Mouse (Mus musculus) heart, adult 2 months (tissue): Measurements from ENCODE around the gene Msrb2. TPM values are rescaled to one million over a fixed set of nuclear protein-coding genes. Genes with fewer than 3 reads are reported as not detected.
A peak's percentile ranks its signal among the peaks of the same experiment; 100 is the strongest.

ENCODE experiments used
- DNase-seq, 2 experiments: peaks; one replicate each; pipeline ENCODE4 v3.0.0; 2021
- H3K27ac ChIP-seq: fragments of 200-600 bp; 2 replicates; pipeline ENCODE4 v1.8.1; 2022
- H3K27me3 ChIP-seq: fragments of 200-500 bp; 2 replicates; pipeline ENCODE4 v1.6.1; 2012; ENCODE audit warnings: mild to moderate bottlenecking, low read length, inconsistent platforms, mixed read lengths; ENCODE audit not compliant: control insufficient read depth, insufficient read depth
- H3K36me3 ChIP-seq: fragments of 200-500 bp; 2 replicates; pipeline ENCODE4 v1.6.1; 2012; ENCODE audit warnings: low read length, inconsistent platforms; ENCODE audit not compliant: control insufficient read depth, insufficient read depth
- H3K4me1 ChIP-seq: fragments of 200-500 bp; 2 replicates; pipeline ENCODE4 v1.6.1; 2011; ENCODE audit warnings: low read length; ENCODE audit not compliant: control insufficient read depth, insufficient read depth
- H3K4me3 ChIP-seq: fragments of 200-600 bp; 2 replicates; pipeline ENCODE4 v1.8.1; 2022
- H3K79me2 ChIP-seq: fragments of 200-500 bp; replicated peaks from 2 replicates; pipeline ENCODE4 v1.6.1; 2012; ENCODE audit warnings: mild to moderate bottlenecking, inconsistent platforms, low read length, moderate library complexity, mixed read lengths; ENCODE audit not compliant: control insufficient read depth, insufficient read depth
- H3K9ac ChIP-seq: fragments of 200-500 bp; 2 replicates; pipeline ENCODE4 v1.6.1; 2012; ENCODE audit warnings: low read depth, mild to moderate bottlenecking, control low read depth, inconsistent platforms, low read length, mixed read lengths
- CTCF ChIP-seq: fragments of 200-600 bp; IDR thresholded peaks from 2 replicates; pipeline ENCODE4 v1.8.1; 2022; ENCODE audit warnings: antibody characterized with exemption, mild to moderate bottlenecking, moderate library complexity
- EP300 ChIP-seq: fragments of 200-500 bp; IDR thresholded peaks from 2 replicates; pipeline ENCODE4 v1.6.1; 2011; ENCODE audit warnings: low read depth, low read length, control low read depth; ENCODE audit not compliant: insufficient read depth
- POLR2A ChIP-seq: fragments of 200-500 bp; IDR thresholded peaks from 2 replicates; pipeline ENCODE4 v1.6.1; 2011; ENCODE audit warnings: mild to moderate bottlenecking, low read depth, low read length, control low read depth; ENCODE audit not compliant: insufficient read depth
- WGBS: fragments of 180-500 bp; shearing (Covaris S2); methylation state at CpG from one replicate; pipeline ENCODE4 v1.1.7; 2018; 5-methylcytosine and 5-hydroxymethylcytosine counted together
- intact Hi-C: fragments of 180-260 bp; cut with DNase I; formaldehyde crosslinking; loops from one replicate; pipeline ENCODE4 v1.15.1; 2025
- polyA plus RNA-seq: library from polyadenylated mRNA; depleted of rRNA; stranded (reverse); fragments of >200 nt; gene quantifications from 2 replicates; pipeline ENCODE4 v1.2.3, GENCODE M21; 2012; rRNA removed
- total RNA-seq, 2 experiments: library from RNA; stranded (reverse); gene quantifications; 2 replicates each; pipeline ENCODE4 v1.2.3; 2021

The Msrb2 gene
- total and polyA plus RNA-seq, 3 experiments = 52.8 to 76.9 (median 64.0) TPM

DNA sequence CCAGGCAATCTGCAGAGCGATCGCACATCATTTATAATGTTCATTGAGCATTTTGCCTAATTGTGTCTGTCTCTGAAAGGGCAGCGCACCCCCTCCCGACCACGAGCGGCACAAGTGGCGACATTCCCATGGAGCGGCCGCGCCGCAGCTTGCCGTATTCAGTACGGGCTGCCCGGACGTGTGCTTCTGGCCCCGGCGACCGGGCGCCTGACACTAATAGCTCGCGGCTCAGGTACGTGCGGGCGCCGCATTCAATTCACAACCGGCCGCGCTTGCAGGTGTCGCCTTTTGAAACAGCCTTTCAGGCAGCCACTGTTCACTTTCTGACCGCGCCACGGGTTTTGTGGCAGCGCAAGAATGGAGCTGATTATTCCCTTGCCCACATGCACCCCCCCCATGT, 59.5 kb downstream of the Msrb2 start:
- H3K27ac ChIP-seq = no peak overlapping the region
- intact Hi-C loops = no loop called here
- no peaks in the 10 kb centered on the region for H3K36me3 ChIP-seq
- 2% methylated on average over 33 of the region's 33 CpGs for WGBS
- no peaks in the 10 kb centered on the region for H3K4me1 ChIP-seq
- H3K79me2 ChIP-seq = no peaks in the 10 kb centered on the region
- DNase-seq = no peak
- no peak overlapping the region for H3K4me3 ChIP-seq
- H3K9ac ChIP-seq = no peak overlapping the region
- peaks cover 19% of the 10 kb centered on the region for H3K27me3 ChIP-seq
- no peak for TF ChIP-seq EP300
- no peak for TF ChIP-seq POLR2A
- no peak for TF ChIP-seq CTCF

DNA sequence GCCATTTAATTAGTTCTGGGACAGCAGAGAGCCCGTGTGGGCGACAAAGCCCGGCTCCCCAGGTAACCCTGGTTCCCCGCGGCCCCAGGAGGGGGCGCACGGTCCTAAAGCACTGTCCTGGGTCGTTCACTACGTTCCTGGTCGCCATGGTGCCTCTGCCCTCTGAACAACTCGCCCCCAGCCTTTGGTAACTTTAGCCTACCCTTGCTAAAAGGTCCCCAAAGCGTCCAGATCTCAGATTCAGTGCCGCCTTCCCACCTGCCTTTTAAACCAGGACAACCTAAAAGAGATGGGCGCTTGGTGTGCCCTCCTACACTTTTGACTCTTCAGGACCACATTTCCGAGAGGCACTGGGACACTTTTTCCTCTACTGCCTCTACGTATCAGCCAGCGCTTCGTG, 59.9 kb downstream of the Msrb2 start:
- Histone ChIP-seq H3K27ac (no peak overlapping the region), H3K36me3 (no peaks in the 10 kb centered on the region), H3K4me1 (no peaks in the 10 kb centered on the region), H3K4me3 (no peak overlapping the region), H3K27me3 (peaks cover 19% of the 10 kb centered on the region), H3K79me2 (no peaks in the 10 kb centered on the region), H3K9ac (no peak overlapping the region)
- WGBS = 2% methylated on average over 18 of the region's 18 CpGs
- no peak for DNase-seq
- peak; percentile 29 for TF ChIP-seq CTCF
- no peak for TF ChIP-seq EP300
- TF ChIP-seq POLR2A = no peak
- intact Hi-C loops = no loop called here

DNA sequence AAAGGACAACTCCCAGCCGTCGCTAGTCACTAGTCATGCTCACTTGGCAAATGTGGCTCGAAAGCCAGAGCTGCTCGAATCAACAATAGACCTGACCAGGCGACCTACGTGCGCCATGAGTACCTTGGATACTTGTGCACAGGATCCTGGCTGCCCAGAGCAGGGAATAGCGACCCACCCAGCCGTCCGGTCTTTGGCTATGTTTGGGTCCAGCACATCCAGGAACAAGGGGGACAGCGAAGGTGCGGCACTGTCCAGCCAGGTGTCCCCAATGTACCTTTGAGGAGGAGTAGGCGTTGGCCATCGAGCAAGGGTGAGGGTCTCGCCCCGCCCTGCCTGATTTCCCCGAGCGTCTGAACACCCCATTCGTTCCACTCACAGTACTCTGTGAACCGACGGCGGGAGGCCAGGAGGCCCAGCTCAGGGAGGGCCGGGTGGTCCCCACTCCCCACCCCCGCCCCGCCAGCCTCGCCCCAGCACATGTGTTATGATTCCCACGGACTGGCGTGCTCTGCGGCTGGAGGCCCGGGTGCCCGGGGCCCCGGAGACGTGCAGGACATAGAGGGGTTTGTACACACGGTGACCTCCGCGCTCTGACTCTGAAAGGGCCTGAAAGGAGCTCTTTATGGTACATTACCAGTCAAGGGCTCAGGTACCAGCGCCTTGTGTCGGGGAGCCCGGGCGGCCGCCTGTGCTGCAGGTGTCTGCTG, 60.5 kb downstream of the Msrb2 start:
- Histone ChIP-seq H3K4me1 (no peaks in the 10 kb centered on the region), H3K9ac (no peak overlapping the region), H3K36me3 (no peaks in the 10 kb centered on the region), H3K4me3 (no peak overlapping the region), H3K27me3 (peaks cover 18% of the 10 kb centered on the region), H3K79me2 (no peaks in the 10 kb centered on the region), H3K27ac (no peak overlapping the region)
- intact Hi-C loops = no loop called here
- DNase-seq = no peak
- TF ChIP-seq CTCF = no peak
- TF ChIP-seq POLR2A = no peak
- TF ChIP-seq EP300 = no peak
- 4% methylated on average over 41 of the region's 41 CpGs for WGBS

DNA sequence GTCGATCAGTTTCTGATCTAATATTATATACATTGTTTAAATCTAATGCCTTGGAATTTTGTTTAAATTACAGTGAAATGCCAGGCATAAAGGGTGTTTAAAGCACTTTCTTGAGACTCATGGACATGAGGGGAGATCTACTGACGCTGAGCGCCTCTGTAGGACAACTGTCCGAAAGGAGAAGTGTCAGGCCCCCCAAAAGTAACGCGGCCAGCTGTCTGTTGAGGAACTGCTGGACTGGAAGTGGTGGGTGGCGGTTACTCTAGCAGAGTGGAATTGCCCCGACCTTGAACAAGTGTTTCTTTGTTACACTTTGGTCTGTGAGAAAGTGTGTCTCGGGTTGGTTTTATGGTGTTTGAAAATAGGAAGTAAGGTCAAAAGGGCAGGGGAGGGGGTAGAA, 73.1 kb downstream of the Msrb2 start:
- DNase-seq = no peak
- no peak overlapping the region for H3K27ac ChIP-seq
- no peaks in the 10 kb centered on the region for H3K36me3 ChIP-seq
- no peaks in the 10 kb centered on the region for H3K4me1 ChIP-seq
- no peaks in the 10 kb centered on the region; the same call in 1 of the 2 replicates for H3K79me2 ChIP-seq
- no peak overlapping the region for H3K4me3 ChIP-seq
- no peak for TF ChIP-seq CTCF
- no peak for TF ChIP-seq POLR2A
- TF ChIP-seq EP300 = no peak
- intact Hi-C loops = no loop called here
- WGBS = 6% methylated on average over 9 of the region's 9 CpGs
- H3K27me3 ChIP-seq = peaks cover 19% of the 10 kb centered on the region
- no peak overlapping the region for H3K9ac ChIP-seq

Other genes with a start within 250 kb of the Msrb2 start
- not detected for gene Armc3, start 172.1 kb upstream of the Msrb2 start, total RNA-seq
- 0.06 TPM in 1 of 2 replicates, not detected in the other for gene Armc3, start 172.1 kb upstream of the Msrb2 start, polyA plus RNA-seq
- not detected for gene Ptf1a, start 74.2 kb downstream of the Msrb2 start, total RNA-seq
- gene Ptf1a, start 74.2 kb downstream of the Msrb2 start, polyA plus RNA-seq = not detected in 2 replicates
- gene 4921504E06Rik, start 182.5 kb downstream of the Msrb2 start, total RNA-seq = not detected
- not detected in 2 replicates for gene 4921504E06Rik, start 182.5 kb downstream of the Msrb2 start, polyA plus RNA-seq